Mouse (Mus musculus) thymus, postnatal 14 days (tissue): ENCODE results near the gene Hist1h2ab.

Experiments
- DNase-seq: peaks from one replicate; pipeline ENCODE4 v3.0.0; 2021

Hist1h2ab gene

GRCm38 (mm10) chr13:23738677-23739068 lies 12.3 kb upstream of the Hist1h2ab start, which contains the start of gene Hist1h1c:
TSS of gene Hist1h1c (plus strand) at chr13:23738808.
- peak; percentile 97 for DNase-seq

- DNase-seq = peak; percentile 91
Measured at GRCm38 (mm10) chr13:23739069-23739921, 11.6 kb upstream of the Hist1h2ab start.

GRCm38 (mm10) chr13:23739922-23740252 lies 11.0 kb upstream of the Hist1h2ab start:
- no peak for DNase-seq

- DNase-seq = no peak
Measured at GRCm38 (mm10) chr13:23740256-23740840, 10.6 kb upstream of the Hist1h2ab start.

GRCm38 (mm10) chr13:23740910-23741309 lies 10.0 kb upstream of the Hist1h2ab start:
- no peak for DNase-seq

GRCm38 (mm10) chr13:23742007-23742406 lies 8.9 kb upstream of the Hist1h2ab start:
- no peak for DNase-seq

- DNase-seq = no peak
Measured at GRCm38 (mm10) chr13:23743215-23743614, 7.7 kb upstream of the Hist1h2ab start.

- no peak for DNase-seq
Measured at GRCm38 (mm10) chr13:23743963-23744362, 7.0 kb upstream of the Hist1h2ab start.

- peak; percentile 28 for DNase-seq
Measured at GRCm38 (mm10) chr13:23744421-23745380, 6.2 kb upstream of the Hist1h2ab start.

GRCm38 (mm10) chr13:23745381-23746161 lies 5.4 kb upstream of the Hist1h2ab start, which contains the start of gene Hist1h3c:
TSS of gene Hist1h3c (minus strand) at chr13:23745602.
- peak; percentile 88 for DNase-seq

- DNase-seq = peak; percentile 73
Measured at GRCm38 (mm10) chr13:23746201-23747080, 4.5 kb upstream of the Hist1h2ab start, which contains the start of gene Hist1h2bb. TSS of gene Hist1h2bb (plus strand) at chr13:23746734.

- DNase-seq = no peak
Measured at GRCm38 (mm10) chr13:23747081-23747891, 3.6 kb upstream of the Hist1h2ab start.

- DNase-seq = no peak
Measured at GRCm38 (mm10) chr13:23747892-23748288, 3.0 kb upstream of the Hist1h2ab start.

- no peak for DNase-seq
Measured at GRCm38 (mm10) chr13:23749563-23750121, 1.3 kb upstream of the Hist1h2ab start.

- DNase-seq = no peak
Measured at GRCm38 (mm10) chr13:23751478-23751956, 591 bp downstream of the Hist1h2ab start.

- peak; percentile 91 for DNase-seq
Measured at GRCm38 (mm10) chr13:23752067-23752741, 1.3 kb downstream of the Hist1h2ab start, which contains the start of gene Hist1h3b. TSS of gene Hist1h3b (plus strand) at chr13:23752267.

- no peak for DNase-seq
Measured at GRCm38 (mm10) chr13:23752742-23753172, 1.8 kb downstream of the Hist1h2ab start.

GRCm38 (mm10) chr13:23753314-23754078 lies 2.6 kb downstream of the Hist1h2ab start:
- DNase-seq = no peak
